Mouse (Mus musculus) megakaryocyte, embryonic 14.5 days (primary cell): Measurements from ENCODE around the gene Eef2k.

Source experiments
- FLI1 ChIP-seq: IDR thresholded peaks from 2 replicates; pipeline ENCODE4 v1.6.1; 2012; ENCODE audit warnings: low read length, inconsistent platforms, mixed read lengths
- GATA1 ChIP-seq: IDR thresholded peaks from 3 replicates; pipeline ENCODE4 v1.6.1; 2012; ENCODE audit warnings: mixed read lengths, low read length, inconsistent platforms, borderline replicate concordance

DNA sequence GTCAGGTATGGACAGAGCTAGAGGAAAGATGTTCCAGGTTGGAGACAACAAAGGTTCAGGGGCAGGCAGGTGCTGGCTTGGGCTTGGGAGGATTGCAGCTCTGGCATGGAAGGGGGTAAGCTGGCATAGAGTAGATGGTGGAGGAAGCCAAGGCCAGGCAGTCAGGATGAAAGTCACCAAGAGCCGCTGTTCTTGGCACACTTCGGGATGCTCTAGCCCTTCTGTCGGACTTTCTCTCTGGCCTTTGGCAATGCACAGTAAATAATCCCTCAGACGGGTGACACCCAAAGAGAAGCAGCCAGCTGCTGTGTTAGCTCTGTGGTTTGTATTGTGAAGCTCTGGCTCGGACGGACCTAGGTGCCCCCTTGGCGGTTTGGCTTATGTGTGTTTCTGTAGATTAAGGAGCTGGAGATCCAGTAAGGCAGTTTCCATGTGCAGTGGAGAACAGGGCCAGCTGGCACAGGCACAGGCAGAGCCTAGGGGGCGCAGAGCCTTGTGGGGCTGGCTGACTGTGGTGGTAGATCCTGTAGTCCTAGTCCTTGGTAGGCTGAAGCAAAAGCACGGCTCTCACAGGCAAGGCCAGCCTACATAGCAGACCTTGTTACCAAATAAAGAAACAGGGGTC is 55.2 kb downstream of the Eef2k start:
- no peak for TF ChIP-seq FLI1
- TF ChIP-seq GATA1, result no peak
